Mouse (Mus musculus) layer of hippocampus, adult 2 months (tissue): Measurements from ENCODE around the gene Ttll1. TPM values are rescaled to one million over a fixed set of nuclear protein-coding genes. Genes with fewer than 3 reads are reported as not detected.

ENCODE experiments used
- DNase-seq, 2 experiments: peaks; one replicate each; pipeline ENCODE4 v3.0.0; 2022; ENCODE audit warnings: low spot score in 2 of 2
- H3K27ac ChIP-seq: fragments of 200-600 bp; 2 replicates; pipeline ENCODE4 v1.8.1; 2022
- H3K4me3 ChIP-seq: fragments of 200-600 bp; 2 replicates; pipeline ENCODE4 v1.8.1; 2022; ENCODE audit warnings: mild to moderate bottlenecking
- CTCF ChIP-seq: fragments of 200-600 bp; conservative IDR thresholded peaks from 2 replicates; pipeline ENCODE4 v1.8.1; 2022; ENCODE audit warnings: antibody characterized with exemption, mild to moderate bottlenecking, moderate library complexity
- long read RNA-seq, 2 experiments: library from polyadenylated mRNA; stranded (forward); transcript quantifications; one replicate each; pipeline ENCODE4 v2.0.0; 2021; ENCODE audit warnings: borderline mapping rate in 2 of 2
- total RNA-seq, 2 experiments: library from RNA; stranded (reverse); gene quantifications; 2 replicates each; pipeline ENCODE4 v1.2.3; 2021

Gene Ttll1
- total RNA-seq: 10 to 100 TPM; 34.5 to 36.6 TPM
- long read RNA-seq, experiment 1, transcript Ttll1-201 (12 exons, 2,060 nt): major isoform, 30 of 37 reads
- long read RNA-seq, experiment 1, partial matches to known transcripts: 1 of 37 reads
- long read RNA-seq, experiment 1, other reads (novel, unspliced or antisense): 6 of 37 reads
- long read RNA-seq, experiment 2, transcript Ttll1-201 (12 exons, 2,060 nt): major isoform, 44 of 59 reads
- long read RNA-seq, experiment 2, partial matches to known transcripts: 3 of 59 reads
- long read RNA-seq, experiment 2, other reads (novel, unspliced or antisense): 12 of 59 reads

DNA sequence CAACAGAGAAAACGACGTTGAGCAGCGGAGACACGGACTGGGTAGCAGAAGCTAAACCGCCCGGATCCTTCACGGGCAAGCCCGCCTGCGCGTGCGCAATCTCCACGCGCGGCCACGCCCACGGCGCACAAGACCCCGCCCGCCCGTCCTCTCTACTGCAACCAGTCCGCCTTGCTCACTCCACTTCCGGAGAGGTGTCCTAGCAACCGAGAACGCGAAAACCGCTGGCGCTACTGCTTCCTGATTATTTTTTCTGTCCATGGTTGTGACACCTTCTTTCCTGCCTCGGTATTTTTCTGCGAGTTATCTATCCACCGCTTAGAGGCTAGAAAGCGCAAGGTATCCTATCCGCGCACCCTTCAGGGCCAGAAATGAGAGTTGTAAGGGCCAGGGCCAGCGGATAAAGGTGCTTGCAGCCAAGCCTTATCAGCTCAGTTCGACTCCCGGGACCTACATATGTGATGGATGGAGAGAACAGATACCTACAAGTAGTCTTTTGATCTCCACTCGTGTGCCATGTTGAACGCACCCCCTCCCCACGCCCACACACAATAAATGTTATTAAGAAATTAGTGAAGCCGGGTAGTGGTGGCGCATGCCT lies at the start of gene Ttll1:
TSS of gene Ttll1 (minus strand) at position 89 of the 601 bp plus-strand sequence.
- TF ChIP-seq CTCF: no peak
- peak; percentile 92 to 95 for DNase-seq
- Histone ChIP-seq H3K27ac (peak within 1 kb of the TSS; percentile 82), H3K4me3 (peak within 1 kb of the TSS; percentile 80)

DNA sequence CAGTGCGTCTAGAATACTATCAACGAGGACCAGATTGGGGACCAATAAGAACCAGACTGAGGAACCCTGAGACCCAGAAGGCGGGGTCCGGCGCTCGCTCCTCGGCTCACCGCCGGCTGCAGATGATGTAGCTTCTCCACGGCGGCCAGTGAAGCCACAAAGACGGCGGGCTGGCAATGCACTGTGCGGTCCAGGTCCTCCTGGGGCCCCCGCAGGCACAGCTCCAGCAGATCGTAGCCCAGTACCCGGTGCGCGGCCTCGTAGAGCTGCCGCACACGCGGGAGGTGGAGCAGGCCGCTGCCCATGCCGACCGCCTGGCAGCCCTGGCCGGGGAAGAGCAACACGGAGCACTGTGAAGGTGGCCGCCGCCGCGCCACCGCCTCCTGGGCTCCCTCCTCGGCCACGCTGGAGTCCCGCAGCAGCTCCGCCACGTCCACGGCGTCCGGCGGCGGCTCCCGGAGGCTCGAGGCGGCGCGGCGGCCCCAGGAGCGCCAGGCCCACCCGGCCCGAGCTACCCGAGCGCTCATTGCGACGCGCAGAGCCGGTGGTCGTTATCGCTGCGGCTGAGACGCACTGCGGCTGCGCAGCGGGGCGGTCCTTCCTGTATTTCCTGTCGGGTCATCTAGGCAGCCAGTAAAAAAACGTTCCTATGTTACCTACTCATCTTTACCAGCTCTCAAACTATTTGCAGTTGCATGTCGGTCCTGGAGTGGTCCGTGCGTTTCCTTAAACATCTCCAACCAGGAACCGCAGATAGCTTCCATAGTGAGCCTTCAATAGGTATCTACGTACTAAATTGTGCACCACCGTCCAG lies 44.7 kb upstream of the Ttll1 start:
- TF ChIP-seq CTCF: 0 out of 2 replicates have a peak, but pooled peaks have one; percentile 3
- DNase-seq: peak; percentile 85
- H3K4me3 ChIP-seq: peak overlapping the region; percentile 80
- H3K27ac ChIP-seq: peak overlapping the region; percentile 89

DNA sequence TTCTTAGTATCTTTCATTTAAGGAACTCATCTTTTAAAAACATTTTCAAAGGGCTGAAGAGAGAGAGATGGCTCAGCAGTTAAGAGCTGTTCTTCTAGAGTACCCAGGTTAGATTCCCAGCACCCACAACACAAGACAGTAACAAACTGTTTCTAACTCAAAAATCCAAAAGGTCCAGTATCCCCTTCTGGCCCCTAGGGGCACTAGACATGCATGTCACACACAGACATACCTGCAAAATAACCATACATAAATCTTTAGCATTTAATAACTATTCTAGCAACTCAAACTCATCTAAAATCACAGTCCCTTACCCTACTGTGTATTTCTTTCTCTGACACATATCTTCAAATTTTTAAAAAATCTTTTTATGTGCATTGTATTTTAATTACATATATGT lies 43.1 kb upstream of the Ttll1 start:
- TF ChIP-seq CTCF: peak; percentile 63
- Histone ChIP-seq H3K4me3 (no peak overlapping the region), H3K27ac (no peak overlapping the region)
- no peak for DNase-seq

DNA sequence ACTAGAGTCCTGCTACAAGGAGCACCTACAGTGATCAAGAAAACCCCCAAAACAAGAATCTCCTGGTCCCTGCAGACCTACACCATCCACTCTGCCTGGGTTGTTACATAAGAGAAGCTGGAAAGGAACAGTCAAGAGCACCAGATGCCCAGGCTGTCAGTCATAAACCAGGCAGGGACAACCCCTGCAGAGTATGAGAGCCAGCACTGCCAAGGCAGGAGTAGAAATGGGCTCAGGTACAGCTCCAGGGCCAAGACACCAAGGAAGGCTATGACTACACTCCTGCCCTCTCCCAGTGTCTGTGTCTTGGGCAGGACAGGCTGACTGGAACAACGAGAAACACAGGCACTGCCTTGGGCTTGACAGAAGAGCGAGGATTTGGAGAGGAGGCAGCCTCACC lies 39.4 kb upstream of the Ttll1 start:
- H3K4me3 ChIP-seq: no peak overlapping the region
- DNase-seq: peak in 1 of 2 experiments; percentile 24
- H3K27ac ChIP-seq: 0 out of 2 replicates have a peak overlapping the region, but pooled peaks have one; percentile 32
- no peak for TF ChIP-seq CTCF

DNA sequence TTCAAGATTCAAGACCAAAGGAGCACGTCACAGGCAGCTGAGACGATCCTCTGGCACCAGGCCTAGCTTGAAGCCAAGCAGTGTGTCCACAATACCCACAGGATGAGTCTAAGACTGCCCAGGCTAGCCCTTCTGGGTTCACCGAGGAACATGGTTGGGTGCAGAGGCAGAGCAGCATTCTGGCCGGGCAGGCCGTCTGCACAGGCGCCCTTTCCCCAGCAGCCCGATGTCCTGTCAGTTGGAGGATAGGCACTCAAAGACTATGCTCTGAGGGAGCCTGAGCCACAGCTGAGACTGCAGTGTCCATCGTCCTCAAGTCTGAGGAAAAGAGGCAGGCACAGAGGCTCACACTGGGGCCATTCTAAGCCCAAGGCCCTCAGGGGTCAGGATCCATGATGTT lies 36.5 kb upstream of the Ttll1 start:
- H3K4me3 ChIP-seq: no peak overlapping the region
- no peak for DNase-seq
- H3K27ac ChIP-seq: no peak overlapping the region
- no peak for TF ChIP-seq CTCF

- no peak overlapping the region for H3K27ac ChIP-seq
- no peak overlapping the region for H3K4me3 ChIP-seq
- TF ChIP-seq CTCF: no peak
- no peak for DNase-seq
Measured at GRCm38 (mm10) chr15:83546029-83546428, 35.3 kb upstream of the Ttll1 start.

DNA sequence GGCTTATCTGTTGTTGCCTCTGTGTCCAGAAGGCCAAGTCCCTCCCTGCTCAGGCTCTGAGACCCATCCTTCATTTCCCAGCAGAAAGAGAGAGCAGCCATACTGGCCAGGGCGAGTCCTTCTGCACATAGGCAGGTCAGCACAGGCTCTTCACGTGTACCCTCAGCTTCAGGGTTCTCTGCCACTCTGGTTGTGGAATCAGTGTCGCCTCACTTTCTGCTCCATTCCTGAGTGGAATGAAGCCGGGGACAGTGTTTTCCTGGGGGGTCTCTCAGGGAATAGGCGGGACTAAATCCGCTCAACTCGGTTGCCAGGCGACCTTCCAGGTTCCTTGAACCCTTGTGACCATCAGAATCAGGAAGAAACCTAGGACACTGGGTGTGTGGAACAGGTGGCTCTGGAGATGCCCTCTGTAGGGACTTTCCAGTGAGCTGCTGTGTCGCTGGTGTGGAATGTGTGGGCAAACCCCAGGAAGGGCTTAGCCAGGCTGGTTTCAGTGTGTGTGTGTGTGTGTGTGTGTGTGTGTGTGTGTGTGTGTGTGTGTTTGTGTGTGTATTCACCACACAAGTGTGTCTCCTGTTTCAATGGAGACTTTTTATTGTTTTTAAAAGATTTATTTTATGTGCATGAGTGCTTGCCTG lies 31.1 kb upstream of the Ttll1 start:
- Histone ChIP-seq H3K27ac (no peak overlapping the region), H3K4me3 (no peak overlapping the region)
- no peak for TF ChIP-seq CTCF
- DNase-seq: no peak

GRCm38 (mm10) chr15:83539905-83540304 lies 29.2 kb upstream of the Ttll1 start:
- DNase-seq: no peak
- Histone ChIP-seq H3K27ac (no peak overlapping the region), H3K4me3 (no peak overlapping the region)
- TF ChIP-seq CTCF: no peak

DNA sequence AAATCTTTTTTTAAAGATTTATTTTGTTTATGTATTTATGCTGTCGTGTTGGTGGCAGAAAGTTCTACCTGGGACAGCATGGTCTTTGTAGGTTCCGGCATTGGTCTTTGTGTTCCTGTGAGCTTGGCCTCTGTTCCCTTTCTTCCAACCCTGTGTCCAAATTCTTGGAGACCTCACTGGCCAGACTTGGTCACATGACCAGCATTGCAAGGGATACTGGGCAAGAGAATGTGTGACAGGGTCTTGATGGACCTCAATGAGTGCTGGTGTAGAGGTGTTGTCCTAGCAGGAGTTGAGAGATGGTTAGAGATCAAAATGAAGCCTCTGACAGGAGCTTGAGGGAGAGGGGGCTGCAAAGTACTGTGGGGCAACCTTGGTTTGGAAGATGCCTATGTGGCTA lies 28.2 kb upstream of the Ttll1 start:
- TF ChIP-seq CTCF: no peak
- H3K27ac ChIP-seq: no peak overlapping the region
- no peak for DNase-seq
- no peak overlapping the region for H3K4me3 ChIP-seq

- no peak overlapping the region for H3K27ac ChIP-seq
- TF ChIP-seq CTCF: no peak
- DNase-seq: no peak
- H3K4me3 ChIP-seq: no peak overlapping the region
Measured at GRCm38 (mm10) chr15:83535890-83536231, 25.2 kb upstream of the Ttll1 start.

GRCm38 (mm10) chr15:83534960-83535889 lies 24.5 kb upstream of the Ttll1 start:
- TF ChIP-seq CTCF: no peak
- no peak overlapping the region for H3K4me3 ChIP-seq
- no peak overlapping the region for H3K27ac ChIP-seq
- no peak for DNase-seq

DNA sequence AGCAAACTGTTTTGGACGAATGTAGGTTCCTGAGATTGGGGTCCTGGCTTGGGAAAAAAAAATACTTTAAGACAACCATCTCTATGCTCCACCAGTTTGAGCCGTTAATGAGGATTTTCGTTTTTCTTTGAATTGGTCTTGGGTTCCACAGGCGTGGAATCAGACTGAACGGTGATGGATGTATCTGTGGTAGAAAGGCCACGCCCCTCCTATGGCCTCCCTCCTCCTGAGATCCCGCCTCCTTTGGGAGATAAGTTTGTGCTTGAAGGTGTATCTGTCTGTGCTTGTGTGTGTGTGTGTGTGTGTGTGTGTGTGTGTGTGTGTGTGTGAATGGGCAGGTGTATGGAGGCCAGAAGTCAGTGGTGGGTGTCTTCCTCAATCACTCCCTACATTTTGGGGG lies 21.9 kb upstream of the Ttll1 start:
- H3K4me3 ChIP-seq: no peak overlapping the region
- no peak for DNase-seq
- H3K27ac ChIP-seq: no peak overlapping the region
- no peak for TF ChIP-seq CTCF
